Mouse (Mus musculus): ENCODE measurements around the gene Slc9a9. TPM values are rescaled to one million over a fixed set of nuclear protein-coding genes. Genes with fewer than 3 reads are reported as not detected.

Slc9a9 gene
- total RNA-seq (2012; rRNA removed) (0.46 and 1.4 TPM in 2 replicates), polyA plus RNA-seq (2012; ENCODE audit: insufficient read depth in 1 of 2, insufficient read length in 2 of 2, low read depth in 1 of 2, low replicate concordance in 2 of 2, missing spikeins in 1 of 2) (under 1 TPM in 1 of 2 experiments, not detected in 1; 0.71 TPM)

- DNase-seq (ENCODE audit: low read depth, low spot score), result peak; percentile 86
- H3K9ac ChIP-seq (ENCODE audit: control insufficient read depth, low read depth, low read length, poor library complexity, severe bottlenecking), result peak within 1 kb of the TSS; percentile 83
Observed at GRCm38 (mm10) chr9:94669791-94670577, at the start of gene Slc9a9. TSS of gene Slc9a9 (plus strand) at chr9:94669909.

GRCm38 (mm10) chr9:94620342-94620741, 49.4 kb upstream of the Slc9a9 start:
- Histone ChIP-seq H3K9me3 (replicated peaks; ENCODE audit: insufficient read depth, low read length) (no peaks in the 10 kb centered on the region), H3K79me2 (ENCODE audit: control insufficient read depth, insufficient read depth, low read length, poor library complexity) (no peaks in the 10 kb centered on the region), H3K9ac (ENCODE audit: control insufficient read depth, low read depth, low read length, poor library complexity, severe bottlenecking) (no peak overlapping the region), H3K27me3 (ENCODE audit: control insufficient read depth in 1 of 2, insufficient read depth in 2 of 2, low read length in 2 of 2) (no peaks in the 10 kb centered on the region; a peak in 1 of 4 replicates), H3K4me1 (ENCODE audit: control insufficient read depth in 1 of 2, insufficient read depth in 2 of 2, low read length in 2 of 2) (no peaks in the 10 kb centered on the region), H3K4me3 (ENCODE audit: control insufficient read depth in 1 of 2, insufficient read depth in 1 of 2, low read depth in 2 of 2, low read length in 2 of 2) (no peak overlapping the region), H3K36me3 (ENCODE audit: control insufficient read depth in 1 of 2, insufficient read depth in 2 of 2, low read length in 2 of 2) (no peaks in the 10 kb centered on the region), H3K27ac (ENCODE audit: control insufficient read depth, low read depth, low read length) (no peak overlapping the region)
- no peak for DNase-seq (ENCODE audit: low read depth, low spot score)
- no peak for TF ChIP-seq USF1 (IDR thresholded peaks at IDR 0.05; ENCODE audit: low read depth, low read length)
- TF ChIP-seq CHD2 (IDR thresholded peaks at IDR 0.05; ENCODE audit: low read length), result no peak
- no peak for TF ChIP-seq SMC3 (IDR thresholded peaks at IDR 0.05; ENCODE audit: low read depth, low read length)
- TF ChIP-seq BHLHE40 (IDR thresholded peaks at IDR 0.05; ENCODE audit: borderline replicate concordance, low read depth, low read length), result no peak
- no peak for TF ChIP-seq MAX (IDR thresholded peaks at IDR 0.05; ENCODE audit: low read length)
- no peak for TF ChIP-seq HCFC1 (IDR thresholded peaks at IDR 0.05; ENCODE audit: low read depth, low read length)
- TF ChIP-seq POLR2AphosphoS2 (IDR thresholded peaks at IDR 0.05; ENCODE audit: low read length), result no peak

More at GRCm38 (mm10) chr9:94669791-94670577, at the start of gene Slc9a9:
- no peak for TF ChIP-seq USF1 (IDR thresholded peaks at IDR 0.05; ENCODE audit: low read depth, low read length)
- no peak for TF ChIP-seq GATA1 (IDR thresholded peaks at IDR 0.05; ENCODE audit: low read depth, low read length)
- TF ChIP-seq GABPA (IDR thresholded peaks at IDR 0.05; ENCODE audit: low read depth, low read length), result no peak
- TF ChIP-seq TAL1 (IDR thresholded peaks at IDR 0.05; ENCODE audit: low read length), result no peak
- 0 out of 2 replicates have a peak, but pooled peaks have one; percentile 2 for TF ChIP-seq ZNF384 (IDR thresholded peaks at IDR 0.05; ENCODE audit: low read depth, low read length)
- TF ChIP-seq NELFE (IDR thresholded peaks at IDR 0.05; ENCODE audit: low read depth, low read length), result peak; percentile 37; the same call in 1 of the 2 replicates
- 0 out of 2 replicates have a peak, but pooled peaks have one; percentile 16 for TF ChIP-seq ETS1 (IDR thresholded peaks at IDR 0.05; ENCODE audit: low read depth, low read length)
- TF ChIP-seq MXI1 (IDR thresholded peaks at IDR 0.05; ENCODE audit: low read depth, low read length), result peak; percentile 67; the same call in 1 of the 2 replicates
- no peak for TF ChIP-seq MAX (IDR thresholded peaks at IDR 0.05; ENCODE audit: low read length)
- no peak for TF ChIP-seq RCOR1 (IDR thresholded peaks at IDR 0.05; ENCODE audit: low read depth, low read length)
- TF ChIP-seq E2F4 (IDR thresholded peaks at IDR 0.05; ENCODE audit: borderline replicate concordance, low read depth, low read length), result no peak
- TF ChIP-seq SIN3A (IDR thresholded peaks at IDR 0.05; ENCODE audit: low read length), result peak; percentile 80
- 0 out of 4 replicates have a peak, but pooled peaks of 1 of the 2 experiments have one; percentile 47 for TF ChIP-seq POLR2A (IDR thresholded peaks at IDR 0.05; ENCODE audit: control insufficient read depth in 1 of 2, insufficient read depth in 1 of 2, low read depth in 1 of 2, low read length in 2 of 2, poor library complexity in 1 of 2)
- 0 out of 2 replicates have a peak, but pooled peaks have one; percentile 6 for TF ChIP-seq SMC3 (IDR thresholded peaks at IDR 0.05; ENCODE audit: low read depth, low read length)
- peak; percentile 65 for TF ChIP-seq HCFC1 (IDR thresholded peaks at IDR 0.05; ENCODE audit: low read depth, low read length)
- TF ChIP-seq ELF1 (IDR thresholded peaks at IDR 0.05; ENCODE audit: low read depth, low read length), result peak; percentile 76; the same call in 1 of the 2 replicates
- no peak for TF ChIP-seq KAT2A (conservative IDR thresholded peaks at IDR 0.05; ENCODE audit: low read depth, low read length)
- TF ChIP-seq MAZ (IDR thresholded peaks at IDR 0.05; ENCODE audit: low read depth, low read length), result 0 out of 2 replicates have a peak, but pooled peaks have one; percentile 43
- TF ChIP-seq CHD2 (IDR thresholded peaks at IDR 0.05; ENCODE audit: low read length), result no peak
- no peak for TF ChIP-seq POLR2AphosphoS5 (IDR thresholded peaks at IDR 0.05; ENCODE audit: borderline replicate concordance, low read depth, low read length)
- TF ChIP-seq JUND (IDR thresholded peaks at IDR 0.05; ENCODE audit: low read depth, low read length), result no peak
- no peaks in the 10 kb centered on the region for H3K9me3 ChIP-seq (replicated peaks; ENCODE audit: insufficient read depth, low read length)
- H3K4me3 ChIP-seq (ENCODE audit: control insufficient read depth in 1 of 2, insufficient read depth in 1 of 2, low read depth in 2 of 2, low read length in 2 of 2), result peak within 1 kb of the TSS; percentile 95 to 96
- no peaks in the 10 kb centered on the region for H3K27me3 ChIP-seq (ENCODE audit: control insufficient read depth in 1 of 2, insufficient read depth in 2 of 2, low read length in 2 of 2)
- peaks cover 7 to 13% of the 10 kb centered on the region in 2 experiments for H3K4me1 ChIP-seq (ENCODE audit: control insufficient read depth in 1 of 2, insufficient read depth in 2 of 2, low read length in 2 of 2)
- H3K27ac ChIP-seq (ENCODE audit: control insufficient read depth, low read depth, low read length), result peak within 1 kb of the TSS; percentile 89
- H3K79me2 ChIP-seq (ENCODE audit: control insufficient read depth, insufficient read depth, low read length, poor library complexity), result peaks cover 2% of the 10 kb centered on the region; the same call in 1 of the 2 replicates
- H3K36me3 ChIP-seq (ENCODE audit: control insufficient read depth in 1 of 2, insufficient read depth in 2 of 2, low read length in 2 of 2), result peaks cover 0 to 14% of the 10 kb centered on the region in 2 experiments; a peak in 2 of 4 replicates

All from MEL (cell line).